Mouse (Mus musculus): ENCODE data around the gene Npr1. TPM values are rescaled to one million over a fixed set of nuclear protein-coding genes. Genes with fewer than 3 reads are reported as not detected.

Gene Npr1
- polyA plus RNA-seq, 1 experiment, result not detected

DNA sequence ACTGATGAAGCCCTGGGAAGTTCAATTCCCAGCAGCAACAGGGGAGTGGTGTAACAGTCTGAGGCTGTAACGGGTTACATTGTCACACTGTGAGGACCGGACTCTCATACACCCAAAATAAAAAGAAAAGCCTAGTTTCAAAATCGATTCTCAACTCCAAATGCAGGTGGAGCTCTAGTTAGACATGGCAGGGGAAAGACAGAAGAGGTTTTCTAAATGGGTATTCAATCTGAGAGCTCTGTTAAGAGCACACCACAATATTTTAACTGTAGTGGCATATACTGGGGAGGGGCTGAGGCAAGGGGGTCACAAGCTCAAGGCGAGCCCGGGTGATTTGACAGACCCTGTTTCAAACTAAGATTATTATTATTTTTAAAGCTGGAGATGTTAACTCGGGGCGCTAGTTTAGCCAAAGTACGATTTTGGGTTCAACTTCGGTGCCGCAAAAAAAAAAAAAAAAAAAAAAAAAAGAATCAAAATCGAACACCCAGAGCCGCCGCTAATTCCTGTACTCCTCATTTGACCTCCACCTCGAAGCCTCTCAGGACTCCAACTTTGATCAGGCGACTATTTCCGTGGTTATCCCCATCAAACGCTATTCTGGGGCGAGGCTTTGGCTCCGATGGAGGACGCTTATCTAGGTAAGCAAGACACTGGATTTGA lies 42.8 kb upstream of the Npr1 start:
- H3K27ac ChIP-seq (ENCODE audit: insufficient read depth, low read depth, low read length), result peak overlapping the region; percentile 88
- H3K4me1 ChIP-seq (ENCODE audit: control insufficient read depth, insufficient read depth, low read length), result peaks cover 4% of the 10 kb centered on the region
- TF ChIP-seq POLR2A (IDR thresholded peaks at IDR 0.05; ENCODE audit: insufficient read depth, low read depth, low read length), result no peak
- TF ChIP-seq CTCF (IDR thresholded peaks at IDR 0.05; ENCODE audit: insufficient read depth, low read depth, low read length), result no peak
- under 1% methylated on average over 20 of the region's 20 CpGs for WGBS
- peak overlapping the region; percentile 99 for H3K4me3 ChIP-seq (ENCODE audit: insufficient read depth, low read depth, low read length)

DNA sequence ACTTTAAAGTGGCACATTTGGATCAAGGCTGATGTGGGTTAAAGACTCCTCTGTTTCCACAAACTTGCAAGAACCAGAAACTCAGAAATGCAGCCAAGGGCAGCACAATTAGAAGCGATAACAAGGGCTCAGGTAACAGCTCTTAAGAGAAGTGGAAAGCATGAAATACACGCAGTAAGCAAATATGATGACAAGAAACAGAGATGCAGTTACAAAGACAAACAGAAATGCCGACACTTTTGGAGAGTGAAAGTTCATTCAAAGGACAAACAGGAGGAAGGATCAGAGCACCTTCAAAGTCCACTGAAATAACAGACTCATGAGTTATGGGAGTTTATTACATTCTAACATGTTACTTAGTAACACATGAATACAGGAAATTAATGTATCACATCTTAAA lies 40.7 kb upstream of the Npr1 start:
- Histone ChIP-seq H3K4me3 (ENCODE audit: insufficient read depth, low read depth, low read length) (no peak overlapping the region), H3K27ac (ENCODE audit: insufficient read depth, low read depth, low read length) (no peak overlapping the region), H3K4me1 (ENCODE audit: control insufficient read depth, insufficient read depth, low read length) (peaks cover 4% of the 10 kb centered on the region)
- TF ChIP-seq CTCF (IDR thresholded peaks at IDR 0.05; ENCODE audit: insufficient read depth, low read depth, low read length) (no peak), POLR2A (IDR thresholded peaks at IDR 0.05; ENCODE audit: insufficient read depth, low read depth, low read length) (no peak)
- 62% methylated on average over 3 of the region's 3 CpGs for WGBS

DNA sequence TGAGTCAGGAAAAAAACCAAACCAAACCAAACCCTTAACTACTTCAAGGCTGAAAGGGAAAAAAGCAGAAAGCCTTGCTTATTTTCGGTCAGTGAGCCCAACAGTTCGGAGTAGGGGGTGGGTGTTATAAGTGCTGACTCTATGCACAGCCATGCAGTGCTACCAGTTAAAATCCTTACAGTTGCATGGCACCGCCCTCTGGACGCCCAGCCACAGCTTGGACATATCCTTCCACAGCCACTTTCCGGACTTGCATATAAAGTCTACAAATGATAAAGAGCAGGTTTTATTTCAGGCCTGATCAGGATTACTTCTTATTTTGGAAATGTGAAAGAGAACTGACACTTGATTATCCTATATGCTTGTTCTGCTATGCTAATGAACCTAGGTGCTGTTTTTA lies 39.5 kb upstream of the Npr1 start:
- no peak overlapping the region for H3K4me3 ChIP-seq (ENCODE audit: insufficient read depth, low read depth, low read length)
- no peak overlapping the region for H3K27ac ChIP-seq (ENCODE audit: insufficient read depth, low read depth, low read length)
- 78% methylated on average over 5 of the region's 5 CpGs for WGBS
- H3K4me1 ChIP-seq (ENCODE audit: control insufficient read depth, insufficient read depth, low read length), result peaks cover 4% of the 10 kb centered on the region
- TF ChIP-seq CTCF (IDR thresholded peaks at IDR 0.05; ENCODE audit: insufficient read depth, low read depth, low read length) (no peak), POLR2A (IDR thresholded peaks at IDR 0.05; ENCODE audit: insufficient read depth, low read depth, low read length) (no peak)

DNA sequence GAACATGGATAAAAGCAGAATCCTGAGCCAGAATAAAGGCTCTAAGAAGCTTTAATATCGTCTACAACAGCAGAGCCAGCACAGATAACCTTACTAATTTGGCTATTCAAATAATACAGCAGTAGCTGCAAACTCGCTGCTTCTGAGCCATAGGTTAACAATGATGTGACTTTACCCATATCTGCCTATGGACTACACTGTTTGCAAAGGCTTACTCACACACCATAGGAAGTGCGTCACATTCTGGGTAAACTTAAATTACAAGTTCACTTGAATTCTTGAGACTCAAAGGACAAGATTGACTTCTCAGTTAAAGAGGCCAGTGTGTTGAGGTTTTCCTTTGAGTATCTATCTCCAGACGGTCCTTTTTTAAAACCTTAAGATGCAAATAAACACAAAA lies 37.8 kb upstream of the Npr1 start:
- TF ChIP-seq CTCF (IDR thresholded peaks at IDR 0.05; ENCODE audit: insufficient read depth, low read depth, low read length) (no peak), POLR2A (IDR thresholded peaks at IDR 0.05; ENCODE audit: insufficient read depth, low read depth, low read length) (no peak)
- H3K4me1 ChIP-seq (ENCODE audit: control insufficient read depth, insufficient read depth, low read length), result peaks cover 4% of the 10 kb centered on the region
- WGBS, result 58% methylated on average over 4 of the region's 4 CpGs
- no peak overlapping the region for H3K27ac ChIP-seq (ENCODE audit: insufficient read depth, low read depth, low read length)
- no peak overlapping the region for H3K4me3 ChIP-seq (ENCODE audit: insufficient read depth, low read depth, low read length)

DNA sequence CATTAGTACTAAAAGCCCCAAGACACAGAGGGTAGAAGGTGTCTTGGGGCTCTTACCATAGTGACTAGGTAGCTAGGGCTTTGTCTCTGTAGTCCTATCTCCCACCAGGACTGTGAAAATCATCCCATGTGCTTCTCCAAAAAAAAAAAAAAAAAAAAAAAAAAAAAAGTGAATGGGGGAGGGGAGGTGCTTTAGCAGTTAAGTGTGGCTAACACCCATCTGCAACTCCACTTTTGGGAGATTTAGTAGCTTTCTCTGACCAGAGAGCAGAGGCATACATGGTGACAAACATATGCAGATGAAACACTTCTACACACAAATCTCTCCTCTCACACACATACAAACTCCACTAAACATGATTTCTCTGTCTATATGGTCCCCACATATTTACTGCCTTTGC lies 31.9 kb upstream of the Npr1 start:
- Histone ChIP-seq H3K27ac (ENCODE audit: insufficient read depth, low read depth, low read length) (no peak overlapping the region), H3K4me3 (ENCODE audit: insufficient read depth, low read depth, low read length) (no peak overlapping the region), H3K4me1 (ENCODE audit: control insufficient read depth, insufficient read depth, low read length) (no peaks in the 10 kb centered on the region)
- TF ChIP-seq POLR2A (IDR thresholded peaks at IDR 0.05; ENCODE audit: insufficient read depth, low read depth, low read length) (no peak), CTCF (IDR thresholded peaks at IDR 0.05; ENCODE audit: insufficient read depth, low read depth, low read length) (no peak)

DNA sequence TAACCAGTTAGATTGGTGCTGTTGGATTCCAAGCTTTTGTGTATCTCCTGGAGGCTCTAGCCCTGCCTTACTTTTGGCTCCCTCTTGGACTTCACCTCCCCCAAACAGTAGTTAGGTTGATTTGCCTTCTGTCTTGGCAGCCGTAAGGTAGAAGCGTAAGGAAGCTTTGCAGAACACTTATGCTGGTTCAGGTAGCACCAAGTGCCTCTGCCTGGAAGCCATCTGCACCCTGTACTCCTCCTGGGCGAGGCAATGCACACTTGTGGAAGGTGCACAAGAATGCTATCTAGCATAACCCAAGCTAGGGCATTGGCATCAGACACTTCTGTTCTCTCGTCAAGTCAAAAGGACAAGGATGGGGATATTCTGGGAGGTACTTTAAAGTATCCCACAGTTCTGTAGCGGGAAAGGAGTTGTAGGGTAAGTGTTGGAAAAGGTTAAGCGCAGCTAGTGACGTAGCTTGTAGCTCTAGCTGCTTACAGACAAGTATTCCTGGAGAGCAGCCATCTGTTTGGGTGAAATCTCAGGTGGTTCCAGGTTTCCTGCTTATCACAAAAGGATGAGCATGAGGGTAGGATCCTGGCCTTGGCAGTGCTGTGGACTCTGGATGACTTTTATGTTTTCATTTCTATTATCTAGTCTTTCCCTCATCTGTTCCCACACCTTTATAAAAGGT lies 30.3 kb upstream of the Npr1 start:
- no peaks in the 10 kb centered on the region for H3K4me1 ChIP-seq (ENCODE audit: control insufficient read depth, insufficient read depth, low read length)
- no peak for TF ChIP-seq POLR2A (IDR thresholded peaks at IDR 0.05; ENCODE audit: insufficient read depth, low read depth, low read length)
- no peak for TF ChIP-seq CTCF (IDR thresholded peaks at IDR 0.05; ENCODE audit: insufficient read depth, low read depth, low read length)
- WGBS, result 86% methylated on average over 7 of the region's 7 CpGs
- H3K4me3 ChIP-seq (ENCODE audit: insufficient read depth, low read depth, low read length), result no peak overlapping the region
- no peak overlapping the region for H3K27ac ChIP-seq (ENCODE audit: insufficient read depth, low read depth, low read length)

DNA sequence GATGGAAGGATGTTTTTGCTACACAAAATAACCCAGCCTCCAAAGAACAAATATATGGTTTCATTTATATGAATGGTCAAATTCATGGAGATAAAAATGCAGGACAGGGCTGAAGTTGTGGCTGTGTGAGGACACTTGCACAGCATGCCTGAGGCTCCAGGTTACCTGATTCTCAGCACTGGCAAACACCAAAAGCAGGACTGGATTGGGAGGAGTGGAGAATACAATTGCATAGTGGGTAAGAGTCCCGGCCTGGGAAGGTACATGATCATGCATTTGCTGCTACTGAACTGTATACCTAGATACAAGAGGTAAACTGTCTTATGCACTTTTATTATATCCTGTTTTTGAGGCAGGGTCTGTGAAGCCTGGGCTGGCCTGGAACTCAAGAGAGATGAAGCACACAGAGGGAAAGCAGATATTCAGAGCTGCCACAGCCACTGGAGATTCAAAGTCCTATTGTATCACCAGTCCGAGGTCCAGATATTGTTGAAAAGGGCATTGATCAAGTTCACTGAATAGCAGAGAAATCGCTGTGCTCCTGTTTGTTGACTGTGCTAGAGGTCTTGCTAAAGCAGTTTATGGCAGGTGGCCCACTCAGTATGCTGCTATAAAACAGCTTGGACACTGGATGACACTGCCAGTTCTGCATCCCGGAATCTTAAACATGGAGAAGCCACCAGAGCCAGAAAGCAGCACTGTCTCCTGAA lies 28.3 kb upstream of the Npr1 start:
- Histone ChIP-seq H3K4me3 (ENCODE audit: insufficient read depth, low read depth, low read length) (no peak overlapping the region), H3K4me1 (ENCODE audit: control insufficient read depth, insufficient read depth, low read length) (no peaks in the 10 kb centered on the region), H3K27ac (ENCODE audit: insufficient read depth, low read depth, low read length) (no peak overlapping the region)
- TF ChIP-seq CTCF (IDR thresholded peaks at IDR 0.05; ENCODE audit: insufficient read depth, low read depth, low read length), result no peak
- TF ChIP-seq POLR2A (IDR thresholded peaks at IDR 0.05; ENCODE audit: insufficient read depth, low read depth, low read length), result no peak
- WGBS, result 57% methylated on average over 4 of the region's 4 CpGs

DNA sequence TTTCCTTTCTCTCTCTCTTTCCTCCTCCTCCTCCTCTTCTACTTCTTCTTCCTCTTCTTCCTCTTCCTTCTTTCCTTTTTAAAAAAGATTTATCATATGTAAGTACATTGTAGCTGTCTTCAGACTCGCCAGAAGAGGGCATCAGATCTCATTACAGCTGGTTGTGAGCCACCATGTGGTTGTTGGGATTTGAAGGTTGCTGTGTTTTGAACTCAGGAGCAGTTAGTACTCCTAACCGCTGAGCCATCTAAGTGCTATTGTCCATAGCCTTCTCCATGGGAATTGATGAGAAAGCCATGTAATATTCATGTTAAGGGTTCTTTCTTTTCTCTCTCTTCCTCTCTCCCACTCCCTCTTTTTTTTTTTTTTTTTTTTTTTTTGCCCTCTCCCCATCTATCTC lies 25.7 kb upstream of the Npr1 start:
- Histone ChIP-seq H3K4me3 (ENCODE audit: insufficient read depth, low read depth, low read length) (no peak overlapping the region), H3K4me1 (ENCODE audit: control insufficient read depth, insufficient read depth, low read length) (no peaks in the 10 kb centered on the region), H3K27ac (ENCODE audit: insufficient read depth, low read depth, low read length) (no peak overlapping the region)
- 37% methylated on average over 2 of the region's 2 CpGs for WGBS
- TF ChIP-seq CTCF (IDR thresholded peaks at IDR 0.05; ENCODE audit: insufficient read depth, low read depth, low read length), result no peak
- TF ChIP-seq POLR2A (IDR thresholded peaks at IDR 0.05; ENCODE audit: insufficient read depth, low read depth, low read length), result no peak

DNA sequence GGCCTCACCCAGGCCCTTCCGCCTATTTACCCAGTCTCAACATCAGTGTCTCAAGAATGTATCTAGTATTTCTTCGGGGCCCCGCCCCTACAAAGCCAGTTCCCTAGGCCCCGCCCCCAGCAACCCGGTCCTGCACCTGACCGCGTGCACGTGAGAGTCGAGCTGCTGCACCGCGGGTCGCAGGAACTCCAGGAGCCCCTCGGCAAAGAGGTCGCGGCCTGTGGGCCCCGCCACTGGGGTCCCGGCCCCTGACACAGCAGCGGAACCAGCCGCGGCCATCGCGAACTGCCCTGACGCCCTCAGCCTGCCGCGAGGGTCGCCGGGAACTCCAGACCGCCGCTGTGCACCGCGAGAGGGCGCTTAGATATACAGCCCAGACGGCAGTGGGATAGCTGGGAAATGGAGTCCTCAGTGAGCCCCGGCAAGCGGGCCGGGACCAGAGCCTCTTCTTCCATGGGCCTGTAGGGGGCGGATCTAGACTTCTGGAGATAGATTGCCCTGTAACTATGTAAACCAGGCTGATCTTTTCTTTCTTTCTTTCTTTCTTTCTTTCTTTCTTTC lies 25.1 kb upstream of the Npr1 start, which contains the start of gene Snapin:
Gene Snapin (minus strand): TSS at position 338 of the 561 bp plus-strand sequence.
- under 1% methylated on average over 37 of the region's 37 CpGs for WGBS
- TF ChIP-seq POLR2A (IDR thresholded peaks at IDR 0.05; ENCODE audit: insufficient read depth, low read depth, low read length) (peak; percentile 89), CTCF (IDR thresholded peaks at IDR 0.05; ENCODE audit: insufficient read depth, low read depth, low read length) (peak; percentile 89)
- Histone ChIP-seq H3K4me3 (ENCODE audit: insufficient read depth, low read depth, low read length) (peak within 1 kb of the TSS; percentile 90), H3K4me1 (ENCODE audit: control insufficient read depth, insufficient read depth, low read length) (no peaks in the 10 kb centered on the region), H3K27ac (ENCODE audit: insufficient read depth, low read depth, low read length) (peak within 1 kb of the TSS; percentile 81)

Data from olfactory bulb, adult 2 months (tissue).